Mouse (Mus musculus): ENCODE results near the gene Olfr141. TPM values are rescaled to one million over a fixed set of nuclear protein-coding genes. Genes with fewer than 3 reads are reported as not detected.

Olfr141 gene
- not detected for polyA plus RNA-seq (2014; fragmentation: Illumina TruSeq; extraction: RNeasy Lipid Tissue Mini Kit (QIAGEN cat#74804); ENCODE audit: low read depth, low replicate concordance)

GRCm38 (mm10) chr2:86809918-86810317 is at the start of gene Olfr141:
Gene Olfr141 (minus strand): TSS chr2:86810018.

GRCm38 (mm10) chr2:86851596-86851995 is 41.8 kb upstream of the Olfr141 start, which contains the start of gene Olfr1095:
Gene Olfr1095 (minus strand): TSS chr2:86851696.

GRCm38 (mm10) chr2:86824363-86824762 is 14.5 kb upstream of the Olfr141 start, which contains the start of gene Olfr1094:
Gene Olfr1094 (plus strand): TSS chr2:86824663.

DNA sequence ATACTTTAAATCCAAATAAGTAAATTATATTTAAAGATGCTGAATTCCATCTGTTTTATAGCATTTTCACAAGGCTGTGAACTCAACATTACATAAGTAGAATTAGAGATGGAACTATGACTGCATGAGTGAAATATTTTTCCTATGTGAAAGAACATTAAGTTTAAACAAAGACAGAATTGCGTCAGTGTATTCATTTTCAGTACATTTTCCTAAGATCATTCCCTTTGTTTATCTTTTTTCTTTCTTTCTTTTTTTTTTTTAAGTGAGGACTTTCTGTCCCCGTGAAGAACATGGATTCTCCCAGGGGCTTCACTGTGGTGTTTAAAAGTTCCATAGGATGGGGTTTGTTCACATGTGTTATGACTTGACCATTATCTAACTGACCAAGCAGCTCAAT is 27.6 kb downstream of the Olfr141 start, which contains the start of gene Olfr1093:
Gene Olfr1093 (plus strand): TSS at position 301 of the 400 bp plus-strand sequence.

DNA sequence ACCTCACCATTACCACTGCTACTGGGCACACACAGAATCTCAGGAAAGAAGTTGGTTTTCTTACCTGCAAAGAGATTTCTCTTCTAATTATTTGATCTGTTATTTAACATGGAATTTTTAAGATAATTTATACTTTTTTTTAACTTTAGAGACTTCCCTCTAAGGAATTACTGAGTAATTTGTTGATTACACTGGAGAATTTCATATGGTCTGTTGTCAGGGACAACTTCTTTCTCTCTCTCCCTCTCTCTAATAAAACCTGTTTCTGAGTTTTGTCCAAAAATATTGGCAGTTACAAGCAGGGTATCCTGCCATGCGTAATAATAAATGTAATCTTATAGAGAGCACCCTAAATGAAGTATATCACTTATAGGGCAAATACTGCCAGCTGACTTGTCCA is 50.9 kb downstream of the Olfr141 start, which contains the start of gene Olfr1090:
Gene Olfr1090 (minus strand): TSS at position 101 of the 400 bp plus-strand sequence.

Other genes starting within 250 kb of the Olfr141 start
- gene Olfr1082, start 211.1 kb downstream of the Olfr141 start, polyA plus RNA-seq (2014; fragmentation: Illumina TruSeq; extraction: RNeasy Lipid Tissue Mini Kit (QIAGEN cat#74804); ENCODE audit: low read depth, low replicate concordance): not detected
- gene Olfr1084, start 170.3 kb downstream of the Olfr141 start, polyA plus RNA-seq (2014; fragmentation: Illumina TruSeq; extraction: RNeasy Lipid Tissue Mini Kit (QIAGEN cat#74804); ENCODE audit: low read depth, low replicate concordance): not detected
- not detected for gene Olfr1085, start 148.0 kb downstream of the Olfr141 start, polyA plus RNA-seq (2014; fragmentation: Illumina TruSeq; extraction: RNeasy Lipid Tissue Mini Kit (QIAGEN cat#74804); ENCODE audit: low read depth, low replicate concordance)
- gene Olfr1086, start 129.9 kb downstream of the Olfr141 start, polyA plus RNA-seq (2014; fragmentation: Illumina TruSeq; extraction: RNeasy Lipid Tissue Mini Kit (QIAGEN cat#74804); ENCODE audit: low read depth, low replicate concordance): not detected
- gene Olfr1087, start 111.6 kb downstream of the Olfr141 start, polyA plus RNA-seq (2014; fragmentation: Illumina TruSeq; extraction: RNeasy Lipid Tissue Mini Kit (QIAGEN cat#74804); ENCODE audit: low read depth, low replicate concordance): not detected
- not detected for gene Olfr1089, start 76.3 kb downstream of the Olfr141 start, polyA plus RNA-seq (2014; fragmentation: Illumina TruSeq; extraction: RNeasy Lipid Tissue Mini Kit (QIAGEN cat#74804); ENCODE audit: low read depth, low replicate concordance)
- gene Olfr1090, start 51.0 kb downstream of the Olfr141 start, polyA plus RNA-seq (2014; fragmentation: Illumina TruSeq; extraction: RNeasy Lipid Tissue Mini Kit (QIAGEN cat#74804); ENCODE audit: low read depth, low replicate concordance): not detected
- not detected for gene Olfr1093, start 27.5 kb downstream of the Olfr141 start, polyA plus RNA-seq (2014; fragmentation: Illumina TruSeq; extraction: RNeasy Lipid Tissue Mini Kit (QIAGEN cat#74804); ENCODE audit: low read depth, low replicate concordance)
- not detected for gene Olfr1094, start 14.6 kb upstream of the Olfr141 start, polyA plus RNA-seq (2014; fragmentation: Illumina TruSeq; extraction: RNeasy Lipid Tissue Mini Kit (QIAGEN cat#74804); ENCODE audit: low read depth, low replicate concordance)
- gene Olfr1095, start 41.7 kb upstream of the Olfr141 start, polyA plus RNA-seq (2014; fragmentation: Illumina TruSeq; extraction: RNeasy Lipid Tissue Mini Kit (QIAGEN cat#74804); ENCODE audit: low read depth, low replicate concordance): not detected
- not detected for gene Gm13723, start 64.8 kb upstream of the Olfr141 start, polyA plus RNA-seq (2014; fragmentation: Illumina TruSeq; extraction: RNeasy Lipid Tissue Mini Kit (QIAGEN cat#74804); ENCODE audit: low read depth, low replicate concordance)
- not detected for gene Olfr1097, start 82.2 kb upstream of the Olfr141 start, polyA plus RNA-seq (2014; fragmentation: Illumina TruSeq; extraction: RNeasy Lipid Tissue Mini Kit (QIAGEN cat#74804); ENCODE audit: low read depth, low replicate concordance)
- gene Olfr1098, start 114.5 kb upstream of the Olfr141 start, polyA plus RNA-seq (2014; fragmentation: Illumina TruSeq; extraction: RNeasy Lipid Tissue Mini Kit (QIAGEN cat#74804); ENCODE audit: low read depth, low replicate concordance): not detected
- gene Olfr1099, start 150.7 kb upstream of the Olfr141 start, polyA plus RNA-seq (2014; fragmentation: Illumina TruSeq; extraction: RNeasy Lipid Tissue Mini Kit (QIAGEN cat#74804); ENCODE audit: low read depth, low replicate concordance): not detected
- not detected for gene Olfr1100, start 169.9 kb upstream of the Olfr141 start, polyA plus RNA-seq (2014; fragmentation: Illumina TruSeq; extraction: RNeasy Lipid Tissue Mini Kit (QIAGEN cat#74804); ENCODE audit: low read depth, low replicate concordance)
- gene Olfr1101, start 181.2 kb upstream of the Olfr141 start, polyA plus RNA-seq (2014; fragmentation: Illumina TruSeq; extraction: RNeasy Lipid Tissue Mini Kit (QIAGEN cat#74804); ENCODE audit: low read depth, low replicate concordance): not detected
- not detected for gene Olfr1102, start 188.4 kb upstream of the Olfr141 start, polyA plus RNA-seq (2014; fragmentation: Illumina TruSeq; extraction: RNeasy Lipid Tissue Mini Kit (QIAGEN cat#74804); ENCODE audit: low read depth, low replicate concordance)
- gene Olfr1104, start 217.1 kb upstream of the Olfr141 start, polyA plus RNA-seq (2014; fragmentation: Illumina TruSeq; extraction: RNeasy Lipid Tissue Mini Kit (QIAGEN cat#74804); ENCODE audit: low read depth, low replicate concordance): not detected
- gene Olfr1105, start 226.5 kb upstream of the Olfr141 start, polyA plus RNA-seq (2014; fragmentation: Illumina TruSeq; extraction: RNeasy Lipid Tissue Mini Kit (QIAGEN cat#74804); ENCODE audit: low read depth, low replicate concordance): not detected
- not detected for gene Olfr1106, start 242.3 kb upstream of the Olfr141 start, polyA plus RNA-seq (2014; fragmentation: Illumina TruSeq; extraction: RNeasy Lipid Tissue Mini Kit (QIAGEN cat#74804); ENCODE audit: low read depth, low replicate concordance)